Mouse (Mus musculus): ENCODE measurements around the gene 1700042G07Rik. TPM values are rescaled to one million over a fixed set of nuclear protein-coding genes. Genes with fewer than 3 reads are reported as not detected.

Gene 1700042G07Rik
- polyA plus RNA-seq, 1 experiment from 2014 or later, result not detected

DNA sequence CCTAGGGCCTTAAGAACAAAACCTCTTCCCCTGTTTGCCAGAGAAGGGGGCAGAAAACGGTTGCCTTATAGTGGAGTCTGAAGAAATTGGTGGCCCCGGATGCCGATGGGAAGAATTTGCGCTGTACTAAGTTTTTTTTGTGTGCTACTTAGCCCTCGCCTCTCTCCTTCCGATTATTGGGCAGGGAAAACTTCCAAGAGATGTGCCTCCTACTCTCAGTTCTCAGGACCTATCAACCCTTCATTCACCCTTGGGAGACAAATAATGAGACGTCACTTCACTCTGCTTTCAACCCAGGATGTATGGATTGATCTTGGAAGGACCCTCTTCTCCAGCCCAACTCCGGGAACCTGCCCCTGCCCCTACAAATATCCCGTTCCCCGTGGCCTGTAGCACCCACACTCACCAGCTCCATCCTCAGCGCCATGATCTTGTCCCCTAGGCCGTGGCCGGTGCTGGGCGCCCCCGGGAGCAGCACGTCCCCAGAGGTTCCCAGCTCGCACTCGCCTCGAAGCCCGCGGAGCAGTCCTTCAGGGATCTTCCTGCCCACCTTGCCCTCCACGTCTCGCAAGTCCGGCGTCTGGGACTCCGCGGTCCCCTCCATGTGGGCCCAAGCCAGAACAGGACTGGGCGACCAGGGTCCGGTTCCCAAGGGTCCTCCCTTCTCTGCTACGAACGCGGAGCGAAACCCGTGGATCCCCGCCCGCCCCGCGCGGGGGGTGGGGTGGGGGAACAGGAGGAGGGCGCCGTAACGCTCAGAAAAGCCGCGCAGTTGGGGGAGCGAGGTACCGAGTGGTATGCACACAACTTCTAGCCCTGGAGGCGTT lies 29.1 kb upstream of the 1700042G07Rik start:
- peak overlapping the region; percentile 59 for H3K9ac ChIP-seq
- peak overlapping the region; percentile 98 for H3K4me2 ChIP-seq (replicated peaks)
- H3K4me1 ChIP-seq (replicated peaks), result peaks cover 7% of the 10 kb centered on the region; the same call in 1 of the 2 replicates
- peak overlapping the region; percentile 56 for H3K4me3 ChIP-seq (replicated peaks)
- H3K27ac ChIP-seq, result no peak overlapping the region
- peak; percentile 82 for ATAC-seq
- H3K27me3 ChIP-seq (replicated peaks), result no peaks in the 10 kb centered on the region
- H3K9me3 ChIP-seq, result no peaks in the 10 kb centered on the region
- under 1% methylated on average over 37 of the region's 47 CpGs for WGBS
- no peaks in the 10 kb centered on the region for H3K36me3 ChIP-seq

DNA sequence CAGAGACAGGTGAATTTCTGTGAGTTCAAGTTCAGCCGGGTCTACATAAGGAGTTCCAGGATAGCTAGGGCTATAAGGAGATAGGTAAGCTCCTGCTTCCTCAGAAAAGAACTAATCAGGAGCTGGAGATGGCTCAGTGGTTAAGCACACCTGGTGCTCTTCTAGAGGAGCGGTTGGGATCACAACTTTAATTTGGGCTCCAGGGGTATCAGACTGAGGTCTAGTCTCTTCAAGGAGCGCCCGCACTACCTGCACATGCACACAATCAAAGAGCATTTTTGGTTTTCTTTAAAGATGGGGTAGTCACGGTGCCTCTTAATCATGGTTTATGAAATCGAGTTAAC lies 23.4 kb upstream of the 1700042G07Rik start:
- H3K27me3 ChIP-seq (replicated peaks), result no peaks in the 10 kb centered on the region
- no peaks in the 10 kb centered on the region for H3K9me3 ChIP-seq
- peak overlapping the region; percentile 75 for H3K4me3 ChIP-seq (replicated peaks)
- no peak; the same call in 1 of the 2 replicates for ATAC-seq
- H3K4me1 ChIP-seq (replicated peaks), result peaks cover 15% of the 10 kb centered on the region
- peak overlapping the region; percentile 90 for H3K9ac ChIP-seq
- peak overlapping the region; percentile 77 for H3K4me2 ChIP-seq (replicated peaks)
- WGBS, result 23% methylated on average over 6 of the region's 6 CpGs
- H3K27ac ChIP-seq, result peak overlapping the region; percentile 89
- H3K36me3 ChIP-seq, result peaks cover 15% of the 10 kb centered on the region

DNA sequence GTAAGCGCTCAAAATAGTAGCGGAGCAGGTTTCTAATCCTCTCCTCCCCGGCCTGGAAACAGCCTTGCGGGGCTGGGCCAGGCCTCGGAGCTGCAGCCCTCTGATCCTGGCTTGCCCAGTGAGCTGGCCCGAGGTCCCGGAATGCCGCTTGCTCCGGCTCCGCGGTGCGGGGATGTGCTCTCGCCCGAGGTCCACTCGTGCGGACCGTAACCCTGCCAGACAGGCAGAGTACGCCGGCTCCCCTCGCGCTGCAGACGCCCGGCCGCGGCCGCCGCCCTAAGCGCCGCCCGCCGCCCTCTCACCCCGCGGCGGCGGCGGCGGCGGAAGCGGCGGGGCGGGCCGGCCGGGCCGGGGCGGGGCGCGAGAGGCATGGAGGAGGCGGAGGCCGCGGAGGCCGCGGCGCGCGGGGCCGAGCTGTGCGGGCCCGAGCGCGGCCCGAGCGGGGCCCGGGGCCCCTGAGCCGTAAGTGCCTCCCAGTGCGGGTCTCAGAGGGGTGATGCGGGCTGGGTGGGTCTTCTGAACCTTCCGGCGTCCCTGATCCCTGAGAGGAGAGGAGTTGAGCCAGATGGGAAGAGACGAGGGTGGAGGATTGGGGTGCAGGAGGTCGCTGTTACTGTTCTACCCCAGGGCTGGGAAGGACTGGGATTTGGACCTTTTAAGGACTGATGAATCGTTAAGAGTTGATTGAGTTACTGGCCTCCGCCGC lies 22.9 kb upstream of the 1700042G07Rik start:
- Histone ChIP-seq H3K4me3 (replicated peaks) (peak overlapping the region; percentile 75), H3K4me1 (replicated peaks) (peaks cover 15% of the 10 kb centered on the region), H3K9ac (peak overlapping the region; percentile 90), H3K9me3 (no peaks in the 10 kb centered on the region), H3K27ac (peak overlapping the region; percentile 89), H3K4me2 (replicated peaks) (peak overlapping the region; percentile 77), H3K36me3 (peaks cover 21% of the 10 kb centered on the region), H3K27me3 (replicated peaks) (no peaks in the 10 kb centered on the region)
- WGBS, result under 1% methylated on average over 63 of the region's 73 CpGs
- peak; percentile 98 for ATAC-seq

GRCm38 (mm10) chr4:116150862-116151221 lies 22.3 kb upstream of the 1700042G07Rik start:
- Histone ChIP-seq H3K27ac (no peak overlapping the region), H3K36me3 (peaks cover 26% of the 10 kb centered on the region), H3K27me3 (replicated peaks) (no peaks in the 10 kb centered on the region), H3K9ac (peak overlapping the region; percentile 90), H3K4me2 (replicated peaks) (peak overlapping the region; percentile 77), H3K4me1 (replicated peaks) (peaks cover 15% of the 10 kb centered on the region), H3K4me3 (replicated peaks) (peak overlapping the region; percentile 75), H3K9me3 (no peaks in the 10 kb centered on the region)
- 17% methylated on average over 4 of the region's 4 CpGs for WGBS
- peak; percentile 22; the same call in 1 of the 2 replicates for ATAC-seq

GRCm38 (mm10) chr4:116151238-116151637 lies 21.9 kb upstream of the 1700042G07Rik start, which contains the start of gene Lurap1:
TSS of gene Lurap1 (minus strand) at chr4:116151338.
- Histone ChIP-seq H3K4me3 (replicated peaks) (peak within 1 kb of the TSS; percentile 75), H3K4me2 (replicated peaks) (peak within 1 kb of the TSS; percentile 77), H3K4me1 (replicated peaks) (peaks cover 15% of the 10 kb centered on the region), H3K36me3 (peaks cover 30% of the 10 kb centered on the region), H3K27ac (peak within 1 kb of the TSS; percentile 89), H3K9me3 (no peaks in the 10 kb centered on the region), H3K27me3 (replicated peaks) (no peaks in the 10 kb centered on the region), H3K9ac (peak within 1 kb of the TSS; percentile 90)
- WGBS, result 68% methylated on average over 6 of the region's 6 CpGs
- ATAC-seq, result no peak

- Histone ChIP-seq H3K9me3 (no peaks in the 10 kb centered on the region), H3K4me3 (replicated peaks) (no peak overlapping the region), H3K27ac (no peak overlapping the region), H3K27me3 (replicated peaks) (no peaks in the 10 kb centered on the region), H3K36me3 (peaks cover 33% of the 10 kb centered on the region), H3K4me1 (replicated peaks) (peaks cover 15% of the 10 kb centered on the region), H3K9ac (0 out of 2 replicates have a peak overlapping the region, but pooled peaks have one; percentile 13), H3K4me2 (replicated peaks) (no peak overlapping the region)
- 93% methylated on average over 15 of the region's 15 CpGs for WGBS
- ATAC-seq, result no peak
Measured at GRCm38 (mm10) chr4:116152702-116153101, 20.5 kb upstream of the 1700042G07Rik start.

GRCm38 (mm10) chr4:116157882-116158281 lies 15.3 kb upstream of the 1700042G07Rik start:
- Histone ChIP-seq H3K4me3 (replicated peaks) (no peak overlapping the region), H3K27ac (no peak overlapping the region), H3K9me3 (no peaks in the 10 kb centered on the region), H3K4me2 (replicated peaks) (no peak overlapping the region), H3K9ac (no peak overlapping the region), H3K4me1 (replicated peaks) (no peaks in the 10 kb centered on the region), H3K27me3 (replicated peaks) (no peaks in the 10 kb centered on the region), H3K36me3 (peaks cover 46% of the 10 kb centered on the region)
- 91% methylated on average over 2 of the region's 2 CpGs for WGBS
- ATAC-seq, result no peak

- peaks cover 34% of the 10 kb centered on the region for H3K36me3 ChIP-seq
- 74% methylated on average over 3 of the region's 3 CpGs for WGBS
- no peak for ATAC-seq
- H3K27ac ChIP-seq, result no peak overlapping the region
- H3K4me2 ChIP-seq (replicated peaks), result no peak overlapping the region
- no peaks in the 10 kb centered on the region for H3K27me3 ChIP-seq (replicated peaks)
- no peak overlapping the region for H3K9ac ChIP-seq
- H3K9me3 ChIP-seq, result no peaks in the 10 kb centered on the region
- H3K4me3 ChIP-seq (replicated peaks), result no peak overlapping the region
- H3K4me1 ChIP-seq (replicated peaks), result no peaks in the 10 kb centered on the region; the same call in 1 of the 2 replicates
Measured at GRCm38 (mm10) chr4:116159912-116160311, 13.3 kb upstream of the 1700042G07Rik start.

- H3K4me2 ChIP-seq (replicated peaks), result no peak overlapping the region
- no peak overlapping the region for H3K27ac ChIP-seq
- ATAC-seq, result no peak
- no peak overlapping the region for H3K4me3 ChIP-seq (replicated peaks)
- H3K4me1 ChIP-seq (replicated peaks), result peaks cover 6% of the 10 kb centered on the region; the same call in 1 of the 2 replicates
- no peaks in the 10 kb centered on the region for H3K9me3 ChIP-seq
- H3K36me3 ChIP-seq, result peaks cover 26% of the 10 kb centered on the region
- WGBS, result 72% methylated on average over 3 of the region's 3 CpGs
- no peaks in the 10 kb centered on the region for H3K27me3 ChIP-seq (replicated peaks)
- H3K9ac ChIP-seq, result no peak overlapping the region
Measured at GRCm38 (mm10) chr4:116160769-116161168, 12.4 kb upstream of the 1700042G07Rik start.

GRCm38 (mm10) chr4:116162142-116162541 lies 11.0 kb upstream of the 1700042G07Rik start:
- Histone ChIP-seq H3K27me3 (replicated peaks) (no peaks in the 10 kb centered on the region), H3K36me3 (peaks cover 19% of the 10 kb centered on the region), H3K4me3 (replicated peaks) (no peak overlapping the region), H3K9ac (no peak overlapping the region), H3K27ac (no peak overlapping the region), H3K4me1 (replicated peaks) (peaks cover 15% of the 10 kb centered on the region; the same call in 1 of the 2 replicates), H3K9me3 (no peaks in the 10 kb centered on the region), H3K4me2 (replicated peaks) (no peak overlapping the region)
- WGBS, result 73% methylated on average over 4 of the region's 4 CpGs
- ATAC-seq, result no peak

DNA sequence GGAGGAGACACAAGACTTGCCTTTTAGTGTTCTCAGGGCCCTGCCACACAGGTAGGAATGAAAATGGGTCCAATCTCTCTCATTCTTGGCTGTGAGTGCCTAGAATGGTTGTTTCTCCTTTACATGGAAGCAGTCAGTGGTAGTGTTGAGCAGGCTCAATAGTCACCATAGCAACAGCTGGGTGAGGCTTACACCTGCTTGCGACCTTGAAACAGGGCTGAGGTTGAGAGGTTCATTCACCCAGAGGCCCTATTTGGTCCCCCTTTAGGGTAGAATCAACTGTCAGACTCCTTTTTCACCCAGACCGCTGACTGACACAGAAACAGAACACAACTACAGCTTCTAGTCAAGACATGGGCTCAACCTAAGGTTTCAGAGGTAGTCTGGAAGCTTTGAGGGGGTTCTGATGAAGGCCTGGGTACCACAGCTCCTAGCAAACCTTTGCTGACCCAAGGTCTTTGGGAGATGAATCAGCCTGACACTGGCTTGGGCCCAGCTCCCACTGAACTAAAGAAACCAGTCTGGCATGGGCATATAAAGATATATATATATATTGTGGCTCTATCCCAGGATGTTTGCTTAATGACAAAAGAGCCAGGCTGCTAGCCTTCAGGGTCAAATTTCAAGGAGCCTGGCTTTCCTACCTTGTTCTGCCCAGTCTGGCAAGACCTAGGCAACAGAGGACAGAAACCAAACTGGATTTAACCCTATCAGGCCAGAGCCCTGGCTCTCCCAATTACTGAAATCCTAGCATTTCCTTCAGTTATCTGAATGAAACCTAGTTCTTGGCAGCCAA lies 8.2 kb upstream of the 1700042G07Rik start:
- WGBS, result 65% methylated on average over 2 of the region's 2 CpGs
- no peaks in the 10 kb centered on the region for H3K9me3 ChIP-seq
- peak overlapping the region; percentile 15; the same call in 1 of the 2 replicates for H3K4me2 ChIP-seq (replicated peaks)
- H3K27ac ChIP-seq, result peak overlapping the region; percentile 65
- H3K4me3 ChIP-seq (replicated peaks), result no peak overlapping the region
- peaks cover 1% of the 10 kb centered on the region; the same call in 1 of the 2 replicates for H3K36me3 ChIP-seq
- H3K27me3 ChIP-seq (replicated peaks), result no peaks in the 10 kb centered on the region
- no peak overlapping the region for H3K9ac ChIP-seq
- peaks cover 18% of the 10 kb centered on the region; the same call in 1 of the 2 replicates for H3K4me1 ChIP-seq (replicated peaks)
- ATAC-seq, result peak; percentile 44
